In genomic region chr13:40748785-40749602, GRCm38 (mm10) we compare ENCODE assay signal across 8 mouse cellular contexts. TPM values are rescaled to one million over a fixed set of nuclear protein-coding genes. Genes with fewer than 3 reads are reported as not detected.
DNase-seq lines count a peak whose midpoint lies in the region; ATAC-seq and TF ChIP-seq lines count a peak whose summit lies in the region.

No protein-coding gene starts in this region.

- H3K9me3 ChIP-seq in lung, postnatal 0 days (ENCODE audit: low read length) = no peaks in the 10 kb centered on the region

- H3K4me1 ChIP-seq in kidney, adult 2 months (ENCODE audit: control insufficient read depth, insufficient read depth, low read length) = no peaks in the 10 kb centered on the region
- no peaks in the 10 kb centered on the region for H3K4me1 ChIP-seq in lung, postnatal 0 days (ENCODE audit: insufficient read depth, low read depth, low read length)

- H3K27me3 ChIP-seq in kidney, adult 2 months (replicated peaks; ENCODE audit: control insufficient read depth, insufficient read depth, low read length) = 0 out of 2 replicates have a peak, but pooled peaks cover 2% of the 10 kb centered on the region
- peaks cover 25% of the 10 kb centered on the region for H3K27me3 ChIP-seq in lung, postnatal 0 days (replicated peaks; ENCODE audit: insufficient read depth, low read length)

- H3K9ac ChIP-seq in lung, postnatal 0 days (replicated peaks; ENCODE audit: low read depth) = no peak overlapping the region

- 10% methylated on average over 19 of the region's 19 CpGs for WGBS in kidney, adult 2 months
- 8% methylated on average over 19 of the region's 19 CpGs for WGBS in lung, postnatal 0 days

- peak overlapping the region; percentile 25 for H3K4me2 ChIP-seq in lung, postnatal 0 days (replicated peaks; ENCODE audit: low read depth, low read length)

- H3K27ac ChIP-seq in kidney, adult 2 months (ENCODE audit: insufficient read depth, low read depth, low read length) = no peak overlapping the region
- H3K27ac ChIP-seq in lung, postnatal 0 days (ENCODE audit: low read length) = no peak overlapping the region

- no peaks in the 10 kb centered on the region for H3K36me3 ChIP-seq in kidney, adult 2 months (ENCODE audit: control insufficient read depth, insufficient read depth, low read length)
- H3K36me3 ChIP-seq in lung, postnatal 0 days (ENCODE audit: insufficient read depth, low read length) = no peaks in the 10 kb centered on the region

- intact Hi-C loops in heart, postnatal 10 days (cut with DNase I) = loop anchor here (2.0 to 5.0 kb wide), 4 partner anchors 792 to 1757 kb away; no protein-coding TSS in a partner anchor

- DNase-seq in kidney, adult 2 months = no peak
- no peak for DNase-seq in kidney, postnatal 10 days
- peak; percentile 67 for DNase-seq in brain, adult 2 months (ENCODE audit: low read depth, low spot score)
- DNase-seq in heart, postnatal 10 days = peak; percentile 46 to 63
- peak; percentile 78 for DNase-seq in lung, postnatal 0 days (ENCODE audit: low spot score)
- DNase-seq in right cerebral cortex, adult 18-20 months = no peak
- no peak for DNase-seq in frontal cortex, postnatal 25 days (ENCODE audit: low spot score in 2 of 2)
- DNase-seq in thymus, adult 18-20 months = no peak

- 0 out of 2 replicates have a peak, but pooled peaks have one; percentile 15 for TF ChIP-seq CTCF in kidney, adult 2 months (conservative IDR thresholded peaks at IDR 0.05; ENCODE audit: insufficient read depth, insufficient read length, low read depth, low read length)
- TF ChIP-seq CTCF in lung, postnatal 0 days (IDR thresholded peaks at IDR 0.05) = peak; percentile 65

- no peak overlapping the region for H3K4me3 ChIP-seq in kidney, adult 2 months (ENCODE audit: insufficient read depth, low read depth, low read length)
- H3K4me3 ChIP-seq in lung, postnatal 0 days (ENCODE audit: low read depth, low read length) = no peak overlapping the region

- TF ChIP-seq POLR2A in kidney, adult 2 months (IDR thresholded peaks at IDR 0.05; ENCODE audit: low read depth, low read length) = no peak

- no peak for TF ChIP-seq EP300 in lung, postnatal 0 days (IDR thresholded peaks at IDR 0.05)

- peak; percentile 25; the same call in 1 of the 2 replicates for ATAC-seq in lung, postnatal 0 days

RNA-seq across cellular contexts. Expression of gene Tfap2a, which starts 10.8 kb away (rescaled TPM):
- 4.3 and 5.2 TPM in 2 replicates for polyA plus RNA-seq in kidney, adult 2 months (2012; rRNA removed)
- total RNA-seq in heart, postnatal 10 days (2021) = under 1 TPM; 0.22 TPM
- polyA plus RNA-seq in lung, postnatal 0 days (2015; fragmentation: Nextera tagmentation; extraction: Ambion mirVana) = 0.05 and 0.16 TPM in 2 replicates

Comparison
In these comparisons a context has a peak if more than half of its experiments do, and no peak if none do; other contexts are left out.
1. DNase-seq: peak in brain, adult 2 months (single experiment), heart, postnatal 10 days (2 of 2) and lung, postnatal 0 days (single experiment); none in kidney, adult 2 months (single experiment), kidney, postnatal 10 days (single experiment), right cerebral cortex, adult 18-20 months (single experiment), frontal cortex, postnatal 25 days (0 of 2) and thymus, adult 18-20 months (0 of 2).